Mouse (Mus musculus) Patski (cell line): ENCODE results near the gene C9orf72. TPM values are rescaled to one million over a fixed set of nuclear protein-coding genes. Genes with fewer than 3 reads are reported as not detected.
A peak's percentile ranks its signal among the peaks of the same experiment; 100 is the strongest.

Experiments used
- ATAC-seq: fragments of 100-300 bp; one replicate; pipeline ENCODE4 v1.8.0; 2021
- CTCF ChIA-PET: fragments of 350-600 bp; sonication (Branson Sonifier 250); formaldehyde crosslinking; loops from one replicate; lab custom pipeline; 2022; ENCODE audit warnings: inconsistent platforms; lab: Charles Lee
- POLR2A ChIA-PET: fragments of 350-600 bp; sonication (Branson Sonifier 250); formaldehyde crosslinking; loops from one replicate; lab custom pipeline; 2022; ENCODE audit warnings: antibody characterized with exemption, inconsistent platforms; lab: Charles Lee
- DNase-seq: peaks from one replicate; pipeline ENCODE4 v3.0.0-alpha.2; 2011; ENCODE audit warnings: low read depth, low spot score
- H3K27me3 ChIP-seq: fragments of 371-371 bp; one replicate; pipeline ENCODE4 v1.5.1; 2021
- CTCF ChIP-seq: fragments of 100-300 bp; IDR thresholded peaks from one replicate; pipeline ENCODE4 v1.5.1; 2021
- in situ Hi-C: fragments of 300-500 bp; cut with MboI; formaldehyde crosslinking; loops from 3 replicates; pipeline ENCODE4 v1.11.1; 2018; ENCODE audit warnings: low pct_unique_long_range_greater_than_20kb, mixed read lengths
- polyA plus RNA-seq: library from polyadenylated mRNA; unstranded; gene quantifications from one replicate; pipeline ENCODE4 v1.2.3, GENCODE M21; 2021

The C9orf72 gene
- polyA plus RNA-seq, 1 experiment from 2014 or later: 10.0 TPM

GRCm38 (mm10) chr4:35223376-35223988 is 2.5 kb downstream of the C9orf72 start:
- in situ Hi-C loops: no loop called here
- no peaks in the 10 kb centered on the region for H3K27me3 ChIP-seq
- DNase-seq (no peak), ATAC-seq (no peak)
- no peak for TF ChIP-seq CTCF
- ChIA-PET CTCF (no interaction called here), POLR2A (interaction anchor here (1.2 kb wide), 1 partner anchor 273 kb away, joined by 3 read pairs; no protein-coding TSS in a partner anchor)

- ATAC-seq (no peak), DNase-seq (no peak)
- TF ChIP-seq CTCF: no peak
- ChIA-PET CTCF (interaction anchor here (1.1 to 1.7 kb wide), 2 partner anchors 248 to 284 kb away, joined by 3 read pairs; no protein-coding TSS in a partner anchor), POLR2A (no interaction called here)
- in situ Hi-C loops: no loop called here
- no peaks in the 10 kb centered on the region for H3K27me3 ChIP-seq
Observed at GRCm38 (mm10) chr4:35221903-35222302, 4.1 kb downstream of the C9orf72 start.

- ATAC-seq: no peak
- no peak for DNase-seq
Observed at GRCm38 (mm10) chr4:35221131-35221530, 4.8 kb downstream of the C9orf72 start.

GRCm38 (mm10) chr4:35220108-35220731 is 5.8 kb downstream of the C9orf72 start:
- H3K27me3 ChIP-seq: no peaks in the 10 kb centered on the region
- in situ Hi-C loops: no loop called here
- no peak for TF ChIP-seq CTCF
- ChIA-PET CTCF (interaction anchor here (1.7 kb wide), 1 partner anchor 282 kb away, joined by 3 read pairs; no protein-coding TSS in a partner anchor), POLR2A (no interaction called here)
- ATAC-seq: no peak
- DNase-seq: no peak

More at GRCm38 (mm10) chr4:35221131-35221530, 4.8 kb downstream of the C9orf72 start:
- in situ Hi-C loops: no loop called here
- ChIA-PET CTCF (interaction anchor here (1.1 to 1.7 kb wide), 2 partner anchors 247 to 283 kb away, joined by 3 read pairs; no protein-coding TSS in a partner anchor), POLR2A (no interaction called here)
- no peak for TF ChIP-seq CTCF
- H3K27me3 ChIP-seq: no peaks in the 10 kb centered on the region

GRCm38 (mm10) chr4:35204659-35205058 is 21.3 kb downstream of the C9orf72 start:
- no peak for DNase-seq
- in situ Hi-C loops: no loop called here
- no peak for ATAC-seq
- ChIA-PET POLR2A (no interaction called here), CTCF (no interaction called here)
- no peaks in the 10 kb centered on the region for H3K27me3 ChIP-seq
- no peak for TF ChIP-seq CTCF

- DNase-seq (no peak), ATAC-seq (no peak)
- no peaks in the 10 kb centered on the region for H3K27me3 ChIP-seq
- in situ Hi-C loops: no loop called here
- TF ChIP-seq CTCF: no peak
- ChIA-PET POLR2A (no interaction called here), CTCF (no interaction called here)
Observed at GRCm38 (mm10) chr4:35203724-35204123, 22.3 kb downstream of the C9orf72 start.

GRCm38 (mm10) chr4:35201700-35202099 is 24.3 kb downstream of the C9orf72 start:
- ATAC-seq (no peak), DNase-seq (no peak)
- in situ Hi-C loops: no loop called here
- H3K27me3 ChIP-seq: no peaks in the 10 kb centered on the region
- CTCF ChIA-PET: no interaction called here
- TF ChIP-seq CTCF: no peak
- POLR2A ChIA-PET: no interaction called here

- POLR2A ChIA-PET: no interaction called here
- DNase-seq (no peak), ATAC-seq (no peak)
- in situ Hi-C loops: loop anchor here (5.0 kb wide), 1 partner anchor 235 kb away; no protein-coding TSS in a partner anchor
- no peaks in the 10 kb centered on the region for H3K27me3 ChIP-seq
- peak; percentile 43 for TF ChIP-seq CTCF
- CTCF ChIA-PET: no interaction called here
Observed at GRCm38 (mm10) chr4:35192725-35193124, 33.2 kb downstream of the C9orf72 start.

GRCm38 (mm10) chr4:35189794-35190193 is 36.2 kb downstream of the C9orf72 start:
- in situ Hi-C loops: loop anchor here (5.0 kb wide), 1 partner anchor 232 kb away; no protein-coding TSS in a partner anchor
- ChIA-PET CTCF (interaction anchor here (1.1 to 1.6 kb wide), 3 partner anchors 28 to 229 kb away, joined by 3 to 8 read pairs (median 6); no protein-coding TSS in a partner anchor), POLR2A (no interaction called here)
- TF ChIP-seq CTCF: no peak
- H3K27me3 ChIP-seq: no peaks in the 10 kb centered on the region
- ATAC-seq (no peak), DNase-seq (no peak)

GRCm38 (mm10) chr4:35187617-35188326 is 38.2 kb downstream of the C9orf72 start:
- no peaks in the 10 kb centered on the region for H3K27me3 ChIP-seq
- in situ Hi-C loops: no loop called here
- no peak for TF ChIP-seq CTCF
- POLR2A ChIA-PET: interaction anchor here (0.5 to 1.3 kb wide), 6 partner anchors 9 to 228 kb away, joined by 3 to 5 read pairs (median 3); no protein-coding TSS in a partner anchor
- ATAC-seq (peak; percentile 76), DNase-seq (peak; percentile 51)
- CTCF ChIA-PET: interaction anchor here (0.7 to 1.7 kb wide), 10 partner anchors 10 to 230 kb away, joined by 3 to 6 read pairs (median 3); partner anchors contain the start of gene Mob3b
